Mouse (Mus musculus) forebrain, embryonic 14.5 days (tissue): ENCODE data around the gene Sytl1. TPM values are rescaled to one million over a fixed set of nuclear protein-coding genes. Genes with fewer than 3 reads are reported as not detected.

Experiments
- ATAC-seq: fragments of 200-750 bp; cut with Nextera tagmentation; 2 replicates; pipeline ENCODE4 v1.8.0; 2017; ENCODE audit warnings: mild to moderate bottlenecking, moderate library complexity
- DNase-seq: peaks from one replicate; pipeline ENCODE4 v3.0.0-alpha.2; 2015; ENCODE audit warnings: low spot score
- H3K27ac ChIP-seq: fragments of 300-500 bp; sonication (generic); 2 replicates; pipeline ENCODE4 v1.5.1; 2014; ENCODE audit warnings: low read depth, mild to moderate bottlenecking, control low read depth, low read length, moderate library complexity
- H3K27me3 ChIP-seq: fragments of 300-500 bp; sonication (generic); replicated peaks from 2 replicates; pipeline ENCODE4 v1.6.1; 2014; ENCODE audit warnings: low read length, control low read depth, mixed read lengths; ENCODE audit not compliant: control insufficient read depth, insufficient read depth
- H3K36me3 ChIP-seq: fragments of 300-500 bp; sonication (generic); 2 replicates; pipeline ENCODE4 v1.6.1; 2014; ENCODE audit warnings: low read length, control low read depth; ENCODE audit not compliant: control insufficient read depth, insufficient read depth
- H3K4me1 ChIP-seq: fragments of 300-500 bp; sonication (generic); 2 replicates; pipeline ENCODE4 v1.6.1; 2014; ENCODE audit warnings: antibody characterized with exemption, low read length, control low read depth; ENCODE audit not compliant: control insufficient read depth, insufficient read depth
- H3K4me2 ChIP-seq: fragments of 300-500 bp; sonication (generic); 2 replicates; pipeline ENCODE4 v1.6.1; 2014; ENCODE audit warnings: mild to moderate bottlenecking, control low read depth, low read length
- H3K4me3 ChIP-seq: fragments of 300-500 bp; sonication (generic); 2 replicates; pipeline ENCODE4 v1.5.1; 2014; ENCODE audit warnings: low read depth, low read length, control low read depth
- H3K9ac ChIP-seq: fragments of 300-500 bp; sonication (generic); 2 replicates; pipeline ENCODE4 v1.6.1; 2014; ENCODE audit warnings: mild to moderate bottlenecking, low read length, control low read depth, moderate library complexity
- H3K9me3 ChIP-seq: fragments of 300-500 bp; sonication (generic); replicated peaks from 2 replicates; pipeline ENCODE4 v1.6.1; 2016; ENCODE audit warnings: low read length, control low read depth, mixed read lengths; ENCODE audit not compliant: control insufficient read depth
- WGBS: fragments of 180-500 bp; shearing (Covaris S2); extraction: QIAGEN DNeasy Blood & Tissue Kit; methylation state at CpG from one replicate; pipeline ENCODE4 v1.1.7; 2014; 5-methylcytosine and 5-hydroxymethylcytosine counted together
- polyA plus RNA-seq: library from polyadenylated mRNA; unstranded; fragments of >200 nt; fragmentation: Nextera tagmentation; extraction: Ambion mirVana; gene quantifications from 2 replicates; pipeline ENCODE4 v1.2.1, GENCODE M21; 2014

Sytl1 gene
- polyA plus RNA-seq, 1 experiment from 2014 or later, result 0.32 TPM

DNA sequence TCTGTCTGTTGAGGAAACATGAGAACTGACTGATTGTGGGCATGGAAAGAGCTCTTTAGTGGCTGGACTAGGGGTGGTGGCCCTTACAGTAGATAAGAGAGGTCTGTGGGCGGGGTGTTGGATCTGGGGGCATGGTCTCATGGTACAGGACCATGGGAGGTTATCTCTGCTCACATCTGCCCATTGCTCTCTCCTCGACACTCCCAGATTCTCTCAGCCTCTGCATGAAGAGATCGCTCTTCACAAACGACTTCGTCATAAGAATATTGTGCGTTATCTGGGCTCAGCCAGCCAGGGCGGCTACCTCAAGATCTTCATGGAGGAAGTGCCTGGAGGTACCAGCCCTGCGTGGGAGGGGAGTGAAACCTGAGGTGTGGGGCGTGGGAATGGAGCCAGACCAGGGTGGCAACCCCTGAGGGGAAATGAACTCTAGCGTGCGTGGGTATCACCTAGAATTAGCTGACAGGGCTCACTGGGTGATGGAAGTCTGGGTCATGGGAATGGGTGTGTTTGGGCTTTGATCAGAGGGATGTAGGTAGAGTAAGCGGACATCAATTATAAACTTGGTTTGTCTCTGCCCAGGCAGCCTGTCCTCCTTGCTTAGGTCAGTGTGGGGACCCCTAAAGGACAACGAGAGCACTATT, 15.0 kb downstream of the Sytl1 start:
- no peak overlapping the region for H3K9ac ChIP-seq
- H3K27me3 ChIP-seq, result peaks cover 43% of the 10 kb centered on the region
- no peak overlapping the region for H3K4me3 ChIP-seq
- ATAC-seq, result no peak
- 79% methylated on average over 13 of the region's 13 CpGs for WGBS
- H3K9me3 ChIP-seq, result no peaks in the 10 kb centered on the region
- H3K4me2 ChIP-seq, result no peak overlapping the region
- no peak for DNase-seq
- no peaks in the 10 kb centered on the region for H3K36me3 ChIP-seq
- no peak overlapping the region for H3K27ac ChIP-seq
- H3K4me1 ChIP-seq, result peaks cover 4% of the 10 kb centered on the region

DNA sequence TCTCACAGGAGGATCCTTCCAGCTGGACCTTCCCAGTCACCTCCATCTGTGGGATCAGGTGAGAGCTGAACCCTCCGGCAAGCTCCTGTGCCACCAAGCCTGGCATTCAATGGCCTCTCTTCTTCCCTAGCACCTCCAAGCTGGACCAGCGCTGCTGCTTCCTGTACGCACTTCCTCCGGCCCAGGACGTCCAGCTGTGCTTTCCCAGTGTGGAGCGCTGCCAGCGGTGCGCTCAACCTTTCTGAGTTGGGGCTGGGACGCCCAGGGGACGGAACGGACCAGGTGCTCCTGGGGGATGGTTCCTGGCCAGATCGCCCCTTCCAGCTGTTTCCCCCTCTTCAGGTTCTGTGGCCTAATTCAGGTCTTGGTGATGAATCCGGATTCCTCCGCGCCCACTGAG, 15.8 kb downstream of the Sytl1 start:
- WGBS, result 20% methylated on average over 15 of the region's 15 CpGs
- no peak for DNase-seq
- peaks cover 4% of the 10 kb centered on the region for H3K4me1 ChIP-seq
- no peaks in the 10 kb centered on the region for H3K9me3 ChIP-seq
- H3K4me3 ChIP-seq, result no peak overlapping the region
- H3K27me3 ChIP-seq, result peaks cover 45% of the 10 kb centered on the region
- no peak overlapping the region for H3K4me2 ChIP-seq
- H3K36me3 ChIP-seq, result no peaks in the 10 kb centered on the region
- no peak overlapping the region for H3K9ac ChIP-seq
- no peak overlapping the region for H3K27ac ChIP-seq
- ATAC-seq, result no peak

- Histone ChIP-seq H3K4me2 (no peak overlapping the region), H3K27me3 (peaks cover 37% of the 10 kb centered on the region), H3K4me1 (no peaks in the 10 kb centered on the region), H3K4me3 (no peak overlapping the region), H3K27ac (no peak overlapping the region), H3K9ac (no peak overlapping the region), H3K9me3 (no peaks in the 10 kb centered on the region), H3K36me3 (no peaks in the 10 kb centered on the region)
- DNase-seq, result no peak
- ATAC-seq, result no peak
- WGBS, result 96% methylated on average over 1 of the region's 1 CpGs
Observed at GRCm38 (mm10) chr4:133244289-133244688, 18.6 kb downstream of the Sytl1 start.

DNA sequence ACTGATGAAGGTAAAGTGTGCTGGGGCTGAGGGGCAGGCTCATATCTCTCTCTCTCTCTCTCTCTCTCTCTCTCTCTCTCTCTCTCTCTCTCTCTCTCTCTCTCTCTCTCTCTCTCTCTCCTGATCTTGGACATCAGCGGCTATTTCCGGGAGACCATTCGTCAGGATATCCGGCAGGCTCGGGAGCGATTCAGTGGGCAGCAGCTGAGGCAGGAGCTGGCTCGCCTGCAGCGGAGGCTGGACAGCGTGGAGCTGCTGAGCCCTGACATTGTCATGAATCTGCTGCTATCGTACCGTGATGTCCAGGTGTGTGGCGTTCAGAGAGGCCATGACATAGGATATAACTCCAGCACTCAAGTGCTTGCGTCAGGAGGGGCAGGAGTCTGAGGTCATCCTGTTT, 19.4 kb downstream of the Sytl1 start:
- ATAC-seq, result no peak
- no peak overlapping the region for H3K9ac ChIP-seq
- WGBS, result 65% methylated on average over 13 of the region's 13 CpGs
- H3K27ac ChIP-seq, result no peak overlapping the region
- no peak for DNase-seq
- H3K27me3 ChIP-seq, result peaks cover 42% of the 10 kb centered on the region
- no peaks in the 10 kb centered on the region for H3K36me3 ChIP-seq
- no peaks in the 10 kb centered on the region for H3K9me3 ChIP-seq
- no peak overlapping the region for H3K4me3 ChIP-seq
- H3K4me2 ChIP-seq, result no peak overlapping the region
- no peaks in the 10 kb centered on the region for H3K4me1 ChIP-seq

DNA sequence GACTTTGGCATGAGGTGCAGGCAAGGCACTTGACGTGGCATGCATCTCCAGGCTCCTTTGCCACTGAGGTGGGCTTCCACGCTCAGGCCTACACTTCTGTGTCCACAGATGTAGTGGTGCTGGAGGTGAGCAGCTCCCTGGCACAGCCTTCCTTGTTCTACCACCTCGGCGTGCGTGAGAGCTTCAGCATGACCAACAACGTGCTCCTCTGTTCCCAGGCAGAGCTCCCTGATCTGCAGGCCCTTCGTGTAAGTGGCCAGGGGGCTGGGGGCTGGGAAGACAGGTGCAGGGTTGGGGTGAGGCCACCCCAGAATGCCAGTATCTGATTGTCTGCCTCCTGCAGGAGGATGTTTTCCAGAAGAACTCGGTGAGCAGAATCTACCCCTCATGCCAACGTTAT, 20.2 kb downstream of the Sytl1 start:
- H3K27ac ChIP-seq, result no peak overlapping the region
- H3K27me3 ChIP-seq, result peaks cover 42% of the 10 kb centered on the region
- H3K4me3 ChIP-seq, result no peak overlapping the region
- H3K4me1 ChIP-seq, result no peaks in the 10 kb centered on the region
- no peak overlapping the region for H3K9ac ChIP-seq
- ATAC-seq (no peak), DNase-seq (no peak)
- no peaks in the 10 kb centered on the region for H3K36me3 ChIP-seq
- 63% methylated on average over 9 of the region's 9 CpGs for WGBS
- no peak overlapping the region for H3K4me2 ChIP-seq
- no peaks in the 10 kb centered on the region for H3K9me3 ChIP-seq

- ATAC-seq (no peak), DNase-seq (no peak)
- H3K9me3 ChIP-seq, result no peaks in the 10 kb centered on the region
- H3K4me2 ChIP-seq, result peak overlapping the region; percentile 76
- 35% methylated on average over 11 of the region's 11 CpGs for whole genome bisulfite sequencing
- peak overlapping the region; percentile 46; the same call in 1 of the 2 replicates for H3K4me3 ChIP-seq
- H3K27me3 ChIP-seq, result peaks cover 42% of the 10 kb centered on the region
- H3K9ac ChIP-seq, result no peak overlapping the region
- H3K36me3 ChIP-seq, result no peaks in the 10 kb centered on the region
- H3K27ac ChIP-seq, result no peak overlapping the region
- H3K4me1 ChIP-seq, result no peaks in the 10 kb centered on the region
Observed at GRCm38 (mm10) chr4:133241910-133242309, 21.0 kb downstream of the Sytl1 start.

DNA sequence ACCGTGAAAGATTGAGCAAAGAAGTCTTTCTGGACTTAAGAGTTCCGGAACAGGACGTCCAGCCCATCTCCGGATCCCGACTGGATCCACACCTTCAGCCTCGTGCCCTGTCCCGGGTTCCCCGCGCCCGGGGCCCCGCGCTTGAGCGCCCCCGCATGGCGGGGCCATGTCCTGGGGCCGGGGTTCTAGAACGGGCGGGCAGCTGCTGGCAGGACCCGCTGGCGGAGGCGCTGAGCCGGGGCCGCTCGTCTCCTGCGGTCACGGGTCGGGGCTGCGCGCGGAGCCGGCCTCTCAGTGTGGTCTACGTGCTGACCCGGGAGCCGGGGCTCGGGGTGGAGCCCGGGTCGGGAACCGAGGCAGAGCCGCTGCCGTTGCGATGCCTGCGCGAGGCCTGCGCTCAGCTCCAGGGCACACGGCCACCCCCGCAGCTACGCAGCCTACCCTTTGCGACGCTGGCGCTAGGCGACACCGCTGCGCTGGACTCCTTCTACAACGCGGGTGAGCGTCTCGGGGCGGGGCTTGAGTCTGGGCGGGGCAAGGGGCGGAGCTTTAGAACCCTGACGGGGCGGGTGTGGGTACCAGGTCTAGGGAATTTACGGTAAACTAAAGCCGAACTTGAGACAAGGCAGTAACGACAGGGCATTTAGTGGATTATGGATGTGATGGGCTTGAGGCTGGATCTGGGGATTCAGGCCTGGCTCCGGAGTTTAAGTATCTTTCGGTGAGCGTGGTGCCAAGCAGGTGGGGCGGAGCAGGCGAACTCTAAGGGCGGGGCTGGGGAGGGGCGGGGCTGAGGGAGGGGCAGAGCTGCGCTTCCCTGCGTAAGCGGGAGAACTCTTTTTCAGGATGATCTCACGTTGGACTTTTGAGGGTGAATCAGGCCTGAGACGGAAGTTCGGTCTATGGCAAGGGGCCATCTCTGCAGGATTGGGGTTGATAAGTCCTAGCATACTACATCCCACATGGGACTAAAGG, 21.7 kb downstream of the Sytl1 start:
- H3K27me3 ChIP-seq, result peaks cover 42% of the 10 kb centered on the region
- under 1% methylated on average over 77 of the region's 78 CpGs for WGBS
- H3K9me3 ChIP-seq, result no peaks in the 10 kb centered on the region
- H3K4me3 ChIP-seq, result peak overlapping the region; percentile 46
- peak; percentile 94 for ATAC-seq
- H3K9ac ChIP-seq, result peak overlapping the region; percentile 59
- no peaks in the 10 kb centered on the region for H3K36me3 ChIP-seq
- no peaks in the 10 kb centered on the region for H3K4me1 ChIP-seq
- H3K4me2 ChIP-seq, result peak overlapping the region; percentile 76
- no peak overlapping the region for H3K27ac ChIP-seq
- peak; percentile 84 for DNase-seq

DNA sequence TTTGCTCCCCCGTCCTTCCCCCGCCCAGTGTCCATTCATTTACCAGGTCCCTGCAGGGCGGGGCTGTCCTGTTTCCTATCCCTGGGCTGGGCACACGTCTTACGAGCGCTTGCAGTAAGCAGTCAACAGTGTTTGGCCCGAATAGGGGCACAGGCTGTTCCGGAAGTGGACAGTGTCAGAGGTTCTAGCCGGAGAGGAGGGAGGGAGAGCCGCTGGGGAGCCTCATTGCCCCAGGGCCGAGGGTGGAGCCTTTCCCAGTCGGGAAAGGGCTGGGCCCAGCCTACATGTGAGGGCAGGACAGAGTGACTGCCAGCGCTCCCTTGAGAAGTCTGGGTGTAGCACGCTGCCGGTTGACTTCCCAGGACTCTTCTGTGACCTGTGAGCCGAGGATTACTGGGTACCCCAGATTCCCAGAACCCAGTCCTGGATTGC, 22.4 kb downstream of the Sytl1 start, which contains the start of gene Map3k6:
Map3k6 (plus strand) TSS at position 329 of the 432 bp plus-strand sequence.
- Histone ChIP-seq H3K9ac (peak within 1 kb of the TSS; percentile 59), H3K27me3 (peaks cover 42% of the 10 kb centered on the region), H3K4me2 (peak within 1 kb of the TSS; percentile 76), H3K9me3 (no peaks in the 10 kb centered on the region), H3K4me1 (no peaks in the 10 kb centered on the region), H3K36me3 (no peaks in the 10 kb centered on the region), H3K27ac (no peak within 1 kb of the TSS), H3K4me3 (peak within 1 kb of the TSS; percentile 46)
- ATAC-seq (no peak), DNase-seq (no peak)
- WGBS, result 6% methylated on average over 16 of the region's 16 CpGs

DNA sequence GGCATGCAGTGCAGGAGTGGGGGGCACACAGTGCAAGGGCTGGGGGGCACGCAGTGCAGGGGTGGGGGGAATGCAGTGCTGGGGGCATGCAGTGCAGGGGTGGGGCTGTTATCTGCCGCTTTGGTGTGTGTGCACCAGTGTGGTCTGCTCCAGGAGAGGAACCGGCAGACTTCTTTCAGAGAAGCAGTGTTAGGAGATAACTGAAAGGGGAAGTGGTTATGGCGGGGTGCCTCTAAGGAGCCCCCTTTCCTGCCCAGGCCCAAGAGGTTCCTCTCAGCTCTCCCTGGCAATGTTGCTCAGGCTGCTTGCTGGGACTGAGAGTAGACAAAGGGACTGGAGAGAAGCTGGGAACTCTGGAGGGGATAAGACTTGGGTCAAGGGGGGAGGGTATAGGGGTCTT, 25.0 kb downstream of the Sytl1 start:
- Histone ChIP-seq H3K9me3 (no peaks in the 10 kb centered on the region), H3K9ac (no peak overlapping the region), H3K4me1 (no peaks in the 10 kb centered on the region), H3K4me2 (no peak overlapping the region), H3K27me3 (peaks cover 30% of the 10 kb centered on the region), H3K36me3 (no peaks in the 10 kb centered on the region), H3K27ac (no peak overlapping the region), H3K4me3 (no peak overlapping the region)
- WGBS, result 87% methylated on average over 4 of the region's 4 CpGs
- ATAC-seq, result no peak
- DNase-seq, result no peak
